Mouse (Mus musculus): ENCODE measurements at regions not wholly inside any gene's neighbourhood (a gene's known extent, or its start where the extent isn't known, plus 50 kb on each side); places are given as distances from the start of the nearest gene placed in this dataset.

- Histone ChIP-seq H3K4me3 (no peak overlapping the region), H3K27ac (peak overlapping the region; percentile 32; the same call in 1 of the 2 replicates)
- no peak for TF ChIP-seq CTCF (conservative IDR thresholded peaks at IDR 0.05)
- DNase-seq (ENCODE audit: low spot score in 2 of 2), result peak in 1 of 2 experiments; percentile 25
Observed at GRCm38 (mm10) chr1:153997201-153998181, 97.5 kb upstream of the Teddm2 start.

DNA sequence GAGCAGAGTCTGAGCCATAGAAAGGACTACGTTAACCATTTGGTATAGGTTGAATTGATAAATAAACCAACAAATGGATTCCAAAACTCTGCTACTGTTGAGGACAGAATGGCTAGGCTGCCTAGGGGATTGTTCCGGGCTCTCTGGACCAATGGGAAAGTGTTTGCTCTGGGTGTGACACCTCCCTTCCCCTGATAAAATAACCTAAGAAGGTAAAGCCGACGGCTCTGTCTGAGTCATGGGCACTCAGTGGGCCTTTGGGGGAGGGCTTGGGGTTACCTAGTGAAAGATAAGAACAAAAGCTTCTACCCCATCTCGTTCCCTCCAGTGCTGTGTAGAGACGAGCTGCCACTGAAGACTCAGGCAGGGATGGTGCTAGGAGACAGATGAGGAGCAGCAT, 99.7 kb upstream of the Teddm2 start:
- Histone ChIP-seq H3K27ac (no peak overlapping the region), H3K4me3 (no peak overlapping the region)
- DNase-seq (ENCODE audit: low spot score in 2 of 2), result no peak
- TF ChIP-seq CTCF (conservative IDR thresholded peaks at IDR 0.05), result no peak

- DNase-seq (ENCODE audit: low spot score in 2 of 2), result no peak
- no peak overlapping the region for H3K4me3 ChIP-seq
Observed at GRCm38 (mm10) chr1:154003669-154004068, 103.6 kb upstream of the Teddm2 start.

GRCm38 (mm10) chr1:154004647-154005046, 104.6 kb upstream of the Teddm2 start:
- no peak for DNase-seq (ENCODE audit: low spot score in 2 of 2)
- no peak overlapping the region for H3K4me3 ChIP-seq
- no peak for TF ChIP-seq CTCF (conservative IDR thresholded peaks at IDR 0.05)
- H3K27ac ChIP-seq, result no peak overlapping the region

More at GRCm38 (mm10) chr1:154003669-154004068, 103.6 kb upstream of the Teddm2 start:
- TF ChIP-seq CTCF (conservative IDR thresholded peaks at IDR 0.05), result no peak
- H3K27ac ChIP-seq, result no peak overlapping the region

DNA sequence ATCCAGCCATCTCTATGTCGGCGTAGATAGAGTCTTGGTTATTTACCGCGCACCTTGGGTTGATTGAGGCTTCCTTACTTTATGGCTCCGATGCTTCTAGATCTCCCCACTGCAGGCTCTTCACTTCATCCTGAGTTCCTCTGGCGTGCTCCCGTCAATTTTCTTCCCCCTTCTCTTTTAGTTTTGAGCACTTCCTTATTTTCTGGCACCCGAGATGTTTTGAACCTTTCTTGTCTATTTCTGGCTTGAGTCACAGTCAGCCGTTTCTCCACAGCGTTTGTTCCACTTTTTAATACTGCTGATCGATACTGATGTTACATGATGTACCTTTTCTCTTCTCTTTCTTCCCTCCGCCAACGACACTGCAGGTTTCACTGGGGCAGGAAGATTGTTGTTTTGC, 106.0 kb upstream of the Teddm2 start:
- TF ChIP-seq CTCF (conservative IDR thresholded peaks at IDR 0.05), result no peak
- H3K27ac ChIP-seq, result no peak overlapping the region
- no peak for DNase-seq (ENCODE audit: low spot score in 2 of 2)
- no peak overlapping the region for H3K4me3 ChIP-seq

DNA sequence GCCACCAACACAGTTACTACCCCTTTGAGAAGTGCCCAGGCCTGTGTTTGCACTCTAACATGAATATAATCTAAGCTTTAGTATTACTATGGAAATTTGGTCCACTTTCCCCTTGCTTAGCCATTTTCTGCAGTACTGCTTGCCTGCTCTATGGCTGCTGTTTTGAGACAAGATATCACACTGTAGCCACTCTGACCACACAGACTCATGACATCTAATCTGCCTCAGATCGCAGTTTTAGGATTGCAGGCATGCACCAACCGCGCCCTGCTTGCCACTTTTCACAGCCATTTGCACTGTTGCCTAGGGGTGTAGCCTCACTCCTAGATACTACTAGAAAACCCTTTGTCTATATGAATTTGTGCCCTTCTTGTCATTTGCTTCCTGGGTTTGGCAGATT, 107.4 kb upstream of the Teddm2 start:
- Histone ChIP-seq H3K4me3 (no peak overlapping the region), H3K27ac (no peak overlapping the region)
- no peak for TF ChIP-seq CTCF (conservative IDR thresholded peaks at IDR 0.05)
- no peak for DNase-seq (ENCODE audit: low spot score in 2 of 2)

- TF ChIP-seq CTCF (conservative IDR thresholded peaks at IDR 0.05), result no peak
- Histone ChIP-seq H3K27ac (no peak overlapping the region), H3K4me3 (no peak overlapping the region)
- no peak for DNase-seq (ENCODE audit: low spot score in 2 of 2)
Observed at GRCm38 (mm10) chr1:154008593-154009310, 108.7 kb upstream of the Teddm2 start.

- TF ChIP-seq CTCF (conservative IDR thresholded peaks at IDR 0.05), result no peak
Observed at GRCm38 (mm10) chr1:154010681-154011080, 110.7 kb upstream of the Teddm2 start.

DNA sequence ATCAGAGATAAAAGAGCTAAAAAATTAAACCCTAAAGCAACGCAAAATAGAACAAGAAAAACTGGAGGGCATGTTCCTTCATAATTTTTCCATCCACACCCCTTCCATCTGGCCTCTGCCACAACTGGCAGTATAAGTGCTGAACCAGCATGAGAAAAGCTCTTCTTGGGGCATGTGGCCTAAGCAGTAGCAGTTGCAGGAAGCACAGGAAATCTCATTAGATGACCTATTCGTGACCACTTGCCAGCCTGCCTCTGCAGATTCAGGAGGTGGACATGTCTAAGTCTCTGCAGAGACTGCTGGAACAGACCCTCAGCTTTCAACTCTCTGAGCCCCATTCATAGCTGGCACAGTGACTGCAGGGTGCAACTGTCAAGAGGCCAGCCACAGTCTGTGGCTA, 116.5 kb upstream of the Teddm2 start:
- no peak overlapping the region for H3K4me3 ChIP-seq
- H3K27ac ChIP-seq, result no peak overlapping the region
- no peak for TF ChIP-seq CTCF (conservative IDR thresholded peaks at IDR 0.05)
- no peak for DNase-seq (ENCODE audit: low spot score in 2 of 2)

More at GRCm38 (mm10) chr1:154010681-154011080, 110.7 kb upstream of the Teddm2 start:
- H3K4me3 ChIP-seq, result no peak overlapping the region
- no peak for DNase-seq (ENCODE audit: low spot score in 2 of 2)
- H3K27ac ChIP-seq, result no peak overlapping the region

DNA sequence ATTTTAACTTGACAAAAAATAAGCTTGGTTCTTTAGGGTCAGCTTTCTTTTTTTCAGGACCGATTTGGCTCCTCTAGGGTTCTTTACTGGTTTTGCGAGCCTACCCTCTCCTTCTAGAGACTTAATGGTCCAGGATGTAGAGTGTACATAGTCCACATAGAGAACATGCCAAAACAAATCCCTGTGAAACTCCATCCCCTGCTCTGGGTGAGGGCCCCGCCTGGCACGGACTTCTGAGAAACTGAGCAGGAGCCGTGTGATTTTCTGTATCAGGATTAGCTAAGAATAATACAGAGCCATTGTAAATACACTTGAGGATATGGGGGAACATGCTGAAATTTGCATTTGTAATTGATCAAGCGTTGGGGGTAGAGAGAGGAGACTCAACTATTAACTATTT, 118.2 kb upstream of the Teddm2 start:
- H3K4me3 ChIP-seq, result no peak overlapping the region
- TF ChIP-seq CTCF (conservative IDR thresholded peaks at IDR 0.05), result no peak
- no peak for DNase-seq (ENCODE audit: low spot score in 2 of 2)
- no peak overlapping the region for H3K27ac ChIP-seq

DNA sequence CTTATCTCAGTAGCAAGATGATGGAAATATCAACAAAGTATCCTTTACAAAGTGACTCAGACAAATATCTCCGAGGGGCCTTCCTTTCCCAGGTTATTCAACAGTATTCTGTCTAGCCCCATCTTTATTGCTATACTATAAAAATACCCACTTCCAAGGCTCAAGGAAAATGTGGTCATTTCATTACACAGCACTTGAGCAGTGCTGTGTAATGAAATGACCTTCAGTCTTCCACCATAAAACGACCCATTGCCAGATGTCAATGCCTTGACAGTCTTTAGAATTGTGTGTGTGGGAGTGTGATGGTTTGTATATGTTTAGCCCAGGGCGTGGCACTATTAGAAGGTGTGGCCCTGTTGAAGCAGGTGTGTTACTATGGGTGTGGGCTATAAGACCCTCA, 124.3 kb upstream of the Teddm2 start:
- no peak overlapping the region for H3K27ac ChIP-seq
- H3K4me3 ChIP-seq, result no peak overlapping the region
- TF ChIP-seq CTCF (conservative IDR thresholded peaks at IDR 0.05), result no peak
- no peak for DNase-seq (ENCODE audit: low spot score in 2 of 2)

- no peak for TF ChIP-seq CTCF (conservative IDR thresholded peaks at IDR 0.05)
- H3K4me3 ChIP-seq, result no peak overlapping the region
- no peak overlapping the region for H3K27ac ChIP-seq
- no peak for DNase-seq (ENCODE audit: low spot score in 2 of 2)
Observed at GRCm38 (mm10) chr1:154027303-154027702, 127.3 kb upstream of the Teddm2 start.

- Histone ChIP-seq H3K27ac (0 out of 2 replicates have a peak overlapping the region, but pooled peaks have one; percentile 1), H3K4me3 (no peak overlapping the region)
- no peak for TF ChIP-seq CTCF (conservative IDR thresholded peaks at IDR 0.05)
- no peak for DNase-seq (ENCODE audit: low spot score in 2 of 2)
Observed at GRCm38 (mm10) chr1:154029826-154030225, 129.8 kb upstream of the Teddm2 start.

Data from layer of hippocampus, adult 2 months (tissue).